Mouse (Mus musculus) adipose tissue, adult 10 weeks (tissue): Measurements from ENCODE around the gene Prdm16. TPM values are rescaled to one million over a fixed set of nuclear protein-coding genes. Genes with fewer than 3 reads are reported as not detected.

Source experiments
- polyA plus RNA-seq: library from polyadenylated mRNA; stranded (reverse); fragments of 350-450 nt; fragmentation: Illumina TruSeq; extraction: RNeasy Lipid Tissue Mini Kit (QIAGEN cat#74804); gene quantifications from one replicate; pipeline ENCODE4 v1.2.3, GENCODE M21; 2014; ENCODE audit warnings: low read depth, low replicate concordance

Prdm16 gene
- polyA plus RNA-seq, result 7.4 TPM

GRCm38 (mm10) chr4:154636721-154637311, at the start of gene Prdm16:
TSS of gene Prdm16 (minus strand) at chr4:154636873.

GRCm38 (mm10) chr4:154667767-154668166, 31.1 kb upstream of the Prdm16 start, which contains the start of gene Actrt2:
TSS of gene Actrt2 (minus strand) at chr4:154667867.

GRCm38 (mm10) chr4:154335761-154336160, 300.9 kb downstream of the Prdm16 start, which contains the start of gene B230104I21Rik:
TSS of gene B230104I21Rik (plus strand) at chr4:154336127.

GRCm38 (mm10) chr4:154301466-154301881, 335.2 kb downstream of the Prdm16 start, which contains the start of gene Arhgef16:
TSS of gene Arhgef16 (minus strand) at chr4:154301676.

Other genes with a start within 250 kb of the Prdm16 start
- 10.7 TPM for gene Actrt2, start 31.0 kb upstream of the Prdm16 start, polyA plus RNA-seq
- gene Ttc34, start 200.6 kb upstream of the Prdm16 start, polyA plus RNA-seq, result 0.96 TPM
- gene Mmel1, start 232.7 kb upstream of the Prdm16 start, polyA plus RNA-seq, result 1.8 TPM